Mouse (Mus musculus): Measurements from ENCODE around the gene Foxr1. TPM values are rescaled to one million over a fixed set of nuclear protein-coding genes. Genes with fewer than 3 reads are reported as not detected.
"Not testable (repeated sequence)": the region's sequence is repeated elsewhere in the genome, so short reads cannot be mapped to it uniquely, and the experiment has no call there.

The Foxr1 gene
- total and polyA plus RNA-seq, 3 experiments = not detected

- no peak for DNase-seq
Measured at GRCm38 (mm10) chr9:44417156-44417891, 23.6 kb downstream of the Foxr1 start.

GRCm38 (mm10) chr9:44412781-44413180, 28.2 kb downstream of the Foxr1 start:
- no peak for DNase-seq

GRCm38 (mm10) chr9:44412306-44412705, 28.6 kb downstream of the Foxr1 start:
- no peak for DNase-seq

GRCm38 (mm10) chr9:44411601-44412130, 29.3 kb downstream of the Foxr1 start:
- DNase-seq = no peak

- DNase-seq = no peak
Measured at GRCm38 (mm10) chr9:44410647-44411336, 30.1 kb downstream of the Foxr1 start.

GRCm38 (mm10) chr9:44408693-44409092, 32.2 kb downstream of the Foxr1 start:
- DNase-seq = not testable (repeated sequence)

GRCm38 (mm10) chr9:44407752-44408097, 33.2 kb downstream of the Foxr1 start:
- no peak for DNase-seq

- DNase-seq = peak; percentile 94
Measured at GRCm38 (mm10) chr9:44406906-44407751, 33.8 kb downstream of the Foxr1 start, which contains the start of the genes Rps25 and Trappc4. Gene Rps25 (plus strand): TSS chr9:44407139. Gene Trappc4 (minus strand): TSS chr9:44407600.

- DNase-seq = no peak
Measured at GRCm38 (mm10) chr9:44405011-44405410, 35.9 kb downstream of the Foxr1 start.

- DNase-seq = peak; percentile 44
Measured at GRCm38 (mm10) chr9:44401081-44401480, 39.9 kb downstream of the Foxr1 start.

GRCm38 (mm10) chr9:44399795-44400114, 41.2 kb downstream of the Foxr1 start:
- no peak for DNase-seq

GRCm38 (mm10) chr9:44399114-44399794, 41.7 kb downstream of the Foxr1 start:
- DNase-seq = no peak

GRCm38 (mm10) chr9:44398551-44398950, 42.4 kb downstream of the Foxr1 start:
- no peak for DNase-seq

- peak; percentile 26 for DNase-seq
Measured at GRCm38 (mm10) chr9:44398087-44398486, 42.8 kb downstream of the Foxr1 start.

- peak; percentile 99 for DNase-seq
Measured at GRCm38 (mm10) chr9:44396684-44397411, 44.1 kb downstream of the Foxr1 start, which contains the start of gene Slc37a4. Gene Slc37a4 (plus strand): TSS chr9:44396852.

GRCm38 (mm10) chr9:44391466-44391865, 49.5 kb downstream of the Foxr1 start:
- peak; percentile 70 for DNase-seq

GRCm38 (mm10) chr9:44389273-44389672, 51.7 kb downstream of the Foxr1 start:
- peak; percentile 44 for DNase-seq

- no peak for DNase-seq
Measured at GRCm38 (mm10) chr9:44387221-44387620, 53.7 kb downstream of the Foxr1 start.

- DNase-seq = no peak
Measured at GRCm38 (mm10) chr9:44384596-44384995, 56.3 kb downstream of the Foxr1 start.
